Mouse (Mus musculus) heart, adult 2 months (tissue): ENCODE results near the gene Lpin1. TPM values are rescaled to one million over a fixed set of nuclear protein-coding genes. Genes with fewer than 3 reads are reported as not detected.
A peak's percentile ranks its signal among the peaks of the same experiment; 100 is the strongest.

ENCODE experiments used
- DNase-seq, 2 experiments: peaks; one replicate each; pipeline ENCODE4 v3.0.0; 2021
- H3K27ac ChIP-seq: fragments of 200-600 bp; 2 replicates; pipeline ENCODE4 v1.8.1; 2022
- H3K27me3 ChIP-seq: fragments of 200-500 bp; 2 replicates; pipeline ENCODE4 v1.6.1; 2012; ENCODE audit warnings: mild to moderate bottlenecking, low read length, inconsistent platforms, mixed read lengths; ENCODE audit not compliant: control insufficient read depth, insufficient read depth
- H3K36me3 ChIP-seq: fragments of 200-500 bp; 2 replicates; pipeline ENCODE4 v1.6.1; 2012; ENCODE audit warnings: low read length, inconsistent platforms; ENCODE audit not compliant: control insufficient read depth, insufficient read depth
- H3K4me1 ChIP-seq: fragments of 200-500 bp; 2 replicates; pipeline ENCODE4 v1.6.1; 2011; ENCODE audit warnings: low read length; ENCODE audit not compliant: control insufficient read depth, insufficient read depth
- H3K4me3 ChIP-seq: fragments of 200-600 bp; 2 replicates; pipeline ENCODE4 v1.8.1; 2022
- H3K79me2 ChIP-seq: fragments of 200-500 bp; replicated peaks from 2 replicates; pipeline ENCODE4 v1.6.1; 2012; ENCODE audit warnings: mild to moderate bottlenecking, inconsistent platforms, low read length, moderate library complexity, mixed read lengths; ENCODE audit not compliant: control insufficient read depth, insufficient read depth
- H3K9ac ChIP-seq: fragments of 200-500 bp; 2 replicates; pipeline ENCODE4 v1.6.1; 2012; ENCODE audit warnings: low read depth, mild to moderate bottlenecking, control low read depth, inconsistent platforms, low read length, mixed read lengths
- CTCF ChIP-seq: fragments of 200-600 bp; IDR thresholded peaks from 2 replicates; pipeline ENCODE4 v1.8.1; 2022; ENCODE audit warnings: antibody characterized with exemption, mild to moderate bottlenecking, moderate library complexity
- EP300 ChIP-seq: fragments of 200-500 bp; IDR thresholded peaks from 2 replicates; pipeline ENCODE4 v1.6.1; 2011; ENCODE audit warnings: low read depth, low read length, control low read depth; ENCODE audit not compliant: insufficient read depth
- POLR2A ChIP-seq: fragments of 200-500 bp; IDR thresholded peaks from 2 replicates; pipeline ENCODE4 v1.6.1; 2011; ENCODE audit warnings: mild to moderate bottlenecking, low read depth, low read length, control low read depth; ENCODE audit not compliant: insufficient read depth
- WGBS: fragments of 180-500 bp; shearing (Covaris S2); methylation state at CpG from one replicate; pipeline ENCODE4 v1.1.7; 2018; 5-methylcytosine and 5-hydroxymethylcytosine counted together
- intact Hi-C: fragments of 180-260 bp; cut with DNase I; formaldehyde crosslinking; loops from one replicate; pipeline ENCODE4 v1.15.1; 2025
- polyA plus RNA-seq: library from polyadenylated mRNA; depleted of rRNA; stranded (reverse); fragments of >200 nt; gene quantifications from 2 replicates; pipeline ENCODE4 v1.2.3, GENCODE M21; 2012
- total RNA-seq, 2 experiments: library from RNA; stranded (reverse); gene quantifications; 2 replicates each; pipeline ENCODE4 v1.2.3; 2021

The Lpin1 gene
- total and polyA plus RNA-seq, 3 experiments, result 96.8 to 171 (median 160) TPM

GRCm38 (mm10) chr12:16605624-16606023 lies 5.1 kb downstream of the Lpin1 start:
- no peak overlapping the region for H3K9ac ChIP-seq
- 74% methylated on average over 5 of the region's 5 CpGs for WGBS
- H3K4me3 ChIP-seq, result no peak overlapping the region
- intact Hi-C loops, result no loop called here
- no peak for TF ChIP-seq EP300
- no peaks in the 10 kb centered on the region for H3K36me3 ChIP-seq
- no peaks in the 10 kb centered on the region for H3K4me1 ChIP-seq
- DNase-seq, result no peak
- H3K79me2 ChIP-seq, result no peaks in the 10 kb centered on the region
- no peak overlapping the region for H3K27ac ChIP-seq
- H3K27me3 ChIP-seq, result no peaks in the 10 kb centered on the region

GRCm38 (mm10) chr12:16602271-16602670 lies 8.5 kb downstream of the Lpin1 start:
- no peaks in the 10 kb centered on the region for H3K36me3 ChIP-seq
- intact Hi-C loops, result no loop called here
- H3K4me3 ChIP-seq, result no peak overlapping the region
- no peaks in the 10 kb centered on the region for H3K4me1 ChIP-seq
- no peak overlapping the region for H3K27ac ChIP-seq
- H3K27me3 ChIP-seq, result no peaks in the 10 kb centered on the region
- WGBS, result 74% methylated on average over 4 of the region's 4 CpGs
- H3K79me2 ChIP-seq, result no peaks in the 10 kb centered on the region
- no peak overlapping the region for H3K9ac ChIP-seq
- DNase-seq, result no peak
- TF ChIP-seq CTCF (no peak), POLR2A (no peak), EP300 (no peak)

GRCm38 (mm10) chr12:16600374-16600773 lies 10.4 kb downstream of the Lpin1 start:
- no peak overlapping the region for H3K27ac ChIP-seq
- no peaks in the 10 kb centered on the region for H3K79me2 ChIP-seq
- intact Hi-C loops, result no loop called here
- no peak overlapping the region for H3K4me3 ChIP-seq
- DNase-seq, result no peak
- no peaks in the 10 kb centered on the region for H3K27me3 ChIP-seq
- no peak overlapping the region for H3K9ac ChIP-seq
- H3K4me1 ChIP-seq, result no peaks in the 10 kb centered on the region
- 38% methylated on average over 1 of the region's 1 CpGs for WGBS
- H3K36me3 ChIP-seq, result no peaks in the 10 kb centered on the region
- no peak for TF ChIP-seq POLR2A
- no peak for TF ChIP-seq EP300
- no peak for TF ChIP-seq CTCF

GRCm38 (mm10) chr12:16599359-16599758 lies 11.4 kb downstream of the Lpin1 start:
- WGBS, result 80% methylated on average over 3 of the region's 3 CpGs
- H3K36me3 ChIP-seq, result no peaks in the 10 kb centered on the region
- TF ChIP-seq EP300 (no peak), CTCF (no peak), POLR2A (no peak)
- no peaks in the 10 kb centered on the region for H3K27me3 ChIP-seq
- no peaks in the 10 kb centered on the region for H3K4me1 ChIP-seq
- H3K9ac ChIP-seq, result no peak overlapping the region
- intact Hi-C loops, result no loop called here
- no peak overlapping the region for H3K27ac ChIP-seq
- no peak overlapping the region for H3K4me3 ChIP-seq
- no peaks in the 10 kb centered on the region for H3K79me2 ChIP-seq
- DNase-seq, result no peak

GRCm38 (mm10) chr12:16593761-16594160 lies 17.0 kb downstream of the Lpin1 start:
- H3K79me2 ChIP-seq, result no peaks in the 10 kb centered on the region; the same call in 1 of the 2 replicates
- H3K27ac ChIP-seq, result peak overlapping the region; percentile 4; the same call in 1 of the 2 replicates
- H3K4me1 ChIP-seq, result peaks cover 6% of the 10 kb centered on the region
- no peaks in the 10 kb centered on the region for H3K27me3 ChIP-seq
- no peak for DNase-seq
- no peak overlapping the region for H3K9ac ChIP-seq
- H3K36me3 ChIP-seq, result no peaks in the 10 kb centered on the region
- 89% methylated on average over 7 of the region's 7 CpGs for WGBS
- TF ChIP-seq POLR2A (no peak), EP300 (0 out of 2 replicates have a peak, but pooled peaks have one; percentile 32), CTCF (peak; percentile 28)
- H3K4me3 ChIP-seq, result no peak overlapping the region
- intact Hi-C loops, result loop anchor here (2.0 kb wide), 1 partner anchor 21 kb away; no protein-coding TSS in a partner anchor

GRCm38 (mm10) chr12:16593014-16593413 lies 17.8 kb downstream of the Lpin1 start:
- no peak for TF ChIP-seq CTCF
- no peak for TF ChIP-seq POLR2A
- Histone ChIP-seq H3K36me3 (no peaks in the 10 kb centered on the region), H3K4me3 (no peak overlapping the region), H3K27me3 (no peaks in the 10 kb centered on the region), H3K79me2 (no peaks in the 10 kb centered on the region; the same call in 1 of the 2 replicates), H3K9ac (no peak overlapping the region), H3K27ac (no peak overlapping the region), H3K4me1 (peaks cover 12% of the 10 kb centered on the region)
- no peak for DNase-seq
- WGBS, result 57% methylated on average over 7 of the region's 7 CpGs
- intact Hi-C loops, result no loop called here
